22 mouse cellular contexts compared by ENCODE assay signal in the genomic region with DNA sequence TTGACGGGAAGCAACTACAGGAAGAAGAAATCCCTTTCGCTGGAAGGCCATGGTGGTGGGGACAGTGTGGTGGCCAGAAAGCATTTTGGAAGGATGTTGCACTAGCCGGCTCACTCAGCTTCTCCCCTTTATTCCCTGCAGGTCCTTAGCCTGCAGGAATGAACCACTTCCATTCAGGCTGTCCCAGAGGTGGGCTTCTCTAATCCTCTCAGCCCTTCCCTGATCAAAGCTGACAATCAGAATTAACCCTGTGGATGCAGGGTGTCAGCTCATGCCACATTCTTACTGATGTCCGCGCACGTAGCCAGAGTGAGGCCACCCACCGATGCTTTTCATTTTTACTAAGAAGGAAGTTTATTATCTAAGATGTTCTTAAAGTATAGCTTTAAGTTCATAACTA.
"Had no signal": no experiment of that assay in that cellular context is flagged by ENCODE, and none has a peak within 500 bp of the region (broad histone marks: within the 10 kb centered on the region; RNA-seq: fewer than 3 reads in every experiment).

No protein-coding gene starts in this region.

- H3K27me3 ChIP-seq: limb, embryonic 12.5 days; limb, embryonic 15.5 days; midbrain, embryonic 15.5 days; stomach, embryonic 15.5 days had no signal

- H3K36me3 ChIP-seq: limb, embryonic 12.5 days; limb, embryonic 15.5 days; midbrain, embryonic 10.5 days; midbrain, embryonic 15.5 days; stomach, embryonic 15.5 days had no signal

- H3K9me3 ChIP-seq: limb, embryonic 12.5 days; limb, embryonic 15.5 days; megakaryocyte, embryonic 14.5 days; midbrain, embryonic 10.5 days; midbrain, embryonic 15.5 days; stomach, embryonic 15.5 days had no signal

- ATAC-seq: intestine, postnatal 0 days; liver, postnatal 0 days; lung, postnatal 0 days; midbrain, embryonic 15.5 days had no signal

- H3K27ac ChIP-seq: kidney, postnatal 0 days; layer of hippocampus, adult 2 months; left cerebral cortex, adult 2 months; limb, embryonic 12.5 days; limb, embryonic 15.5 days; liver, embryonic 14.5 days; midbrain, embryonic 10.5 days; midbrain, embryonic 15.5 days; stomach, embryonic 15.5 days had no signal

- H3K4me3 ChIP-seq: layer of hippocampus, adult 2 months; left cerebral cortex, adult 2 months; limb, embryonic 12.5 days; limb, embryonic 15.5 days; megakaryocyte, embryonic 14.5 days; midbrain, embryonic 10.5 days; midbrain, embryonic 15.5 days; stomach, embryonic 15.5 days had no signal

- H3K9ac ChIP-seq: limb, embryonic 12.5 days; limb, embryonic 15.5 days; liver, embryonic 14.5 days; liver, postnatal 0 days; lung, embryonic 14.5 days; midbrain, embryonic 15.5 days; stomach, embryonic 15.5 days had no signal

- H3K4me2 ChIP-seq: limb, embryonic 12.5 days; limb, embryonic 15.5 days; liver, embryonic 11.5 days; lung, embryonic 14.5 days; midbrain, embryonic 15.5 days; stomach, embryonic 15.5 days had no signal

- DNase-seq: kidney, adult 2 months; kidney, postnatal 25 days; layer of hippocampus, adult 9-11 months; layer of hippocampus, postnatal 36 days; liver, postnatal 0 days; lung, embryonic 14.5 days; right cerebral cortex, postnatal 25 days; spleen, adult 18-20 months; thymus, postnatal 25 days had no signal
